Mouse (Mus musculus) thymus, adult 18-20 months (tissue): ENCODE data around the gene Olfr933.

Experiments used
- DNase-seq, 2 experiments: peaks; one replicate each; pipeline ENCODE4 v3.0.0; 2022; ENCODE audit warnings: mixed read lengths in 2 of 2

Gene Olfr933

GRCm38 (mm10) chr9:38972013-38972412, at the start of gene Olfr933:
Gene Olfr933, plus strand, starts transcription at chr9:38972313.
- DNase-seq = no peak

GRCm38 (mm10) chr9:38929509-38929908, 42.6 kb upstream of the Olfr933 start, which contains the start of gene Olfr930:
Gene Olfr930, plus strand, starts transcription at chr9:38929809.
- no peak for DNase-seq

GRCm38 (mm10) chr9:38953401-38954123, 18.6 kb upstream of the Olfr933 start:
- no peak for DNase-seq

- DNase-seq = no peak
Measured at GRCm38 (mm10) chr9:38954124-38954416, 18.0 kb upstream of the Olfr933 start.

GRCm38 (mm10) chr9:38988215-38988614, 16.1 kb downstream of the Olfr933 start, which contains the start of gene Olfr934:
Gene Olfr934, minus strand, starts transcription at chr9:38988315.
- DNase-seq = no peak

- no peak for DNase-seq
Measured at GRCm38 (mm10) chr9:38999583-38999982, 27.5 kb downstream of the Olfr933 start, which contains the start of gene Olfr935. Gene Olfr935, minus strand, starts transcription at chr9:38999683.

- DNase-seq = no peak
Measured at GRCm38 (mm10) chr9:39023277-39023676, 51.2 kb downstream of the Olfr933 start, which contains the start of gene Olfr146. Gene Olfr146, minus strand, starts transcription at chr9:39023377.
